Mouse (Mus musculus) monocyte, adult 5-6 weeks (primary cell): ENCODE measurements at regions not wholly inside any gene's neighbourhood (a gene's known extent, or its start where the extent isn't known, plus 50 kb on each side); places are given as distances from the start of the nearest gene placed in this dataset.
A peak's percentile ranks its signal among the peaks of the same experiment; 100 is the strongest.

Experiments
- ATAC-seq: fragments of 153-309, 156-312 bp; replicated peaks from 2 replicates; pipeline ENCODE4 v1.8.0; 2017; ENCODE audit warnings: mild to moderate bottlenecking; ENCODE audit not compliant: low TSS enrichment, insufficient number of reproducible peaks, severe bottlenecking, poor library complexity, low FRiP score

DNA sequence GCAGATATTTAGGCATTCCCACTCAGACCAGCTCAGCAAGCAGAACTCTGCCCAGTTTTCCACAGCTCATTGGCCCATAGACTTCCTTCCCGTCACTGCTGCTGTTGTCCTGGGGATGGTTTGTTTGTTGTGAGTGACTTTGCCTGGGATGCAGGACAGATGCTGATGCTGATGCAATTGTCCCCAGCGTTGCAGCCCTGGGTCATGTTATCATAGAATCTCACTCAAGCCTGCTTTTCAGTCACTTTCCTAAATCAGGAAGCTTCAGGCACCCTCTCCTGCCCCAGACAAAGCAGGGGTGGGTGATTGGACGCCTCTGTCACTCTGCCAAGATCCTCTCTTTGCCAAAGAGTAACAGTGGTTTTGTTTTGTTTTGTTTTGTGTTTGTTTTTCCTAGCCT lies 515.3 kb upstream of the Gm26657 start:
- ATAC-seq: no peak

GRCm38 (mm10) chr4:56222023-56222776 lies 517.7 kb upstream of the Gm26657 start:
- peak; percentile 85 for ATAC-seq

DNA sequence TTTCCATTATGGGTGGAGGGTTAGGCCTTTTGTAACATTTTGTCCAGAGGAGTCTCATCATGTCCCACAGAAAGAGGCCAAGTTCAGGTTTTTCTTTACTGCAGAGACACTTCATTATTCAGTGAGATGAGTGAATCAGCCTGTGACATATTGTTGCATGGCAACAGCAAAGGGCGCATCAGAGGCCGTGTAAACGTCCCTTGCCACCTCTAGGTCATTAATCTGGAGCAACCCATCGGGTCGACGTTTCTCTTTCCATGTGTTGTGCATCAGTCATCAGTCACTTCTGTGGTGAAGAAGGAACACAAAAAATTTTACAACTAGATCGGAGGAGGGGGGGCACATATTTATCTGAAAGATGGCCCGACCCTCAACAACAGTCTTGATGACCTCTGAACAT lies 519.3 kb upstream of the Gm26657 start:
- no peak for ATAC-seq

GRCm38 (mm10) chr4:56209499-56209898 lies 530.4 kb upstream of the Gm26657 start:
- ATAC-seq: no peak

GRCm38 (mm10) chr4:56207726-56208125 lies 532.1 kb upstream of the Gm26657 start:
- no peak for ATAC-seq

- ATAC-seq: no peak
Measured at GRCm38 (mm10) chr4:56205069-56205468, 534.8 kb upstream of the Gm26657 start.

DNA sequence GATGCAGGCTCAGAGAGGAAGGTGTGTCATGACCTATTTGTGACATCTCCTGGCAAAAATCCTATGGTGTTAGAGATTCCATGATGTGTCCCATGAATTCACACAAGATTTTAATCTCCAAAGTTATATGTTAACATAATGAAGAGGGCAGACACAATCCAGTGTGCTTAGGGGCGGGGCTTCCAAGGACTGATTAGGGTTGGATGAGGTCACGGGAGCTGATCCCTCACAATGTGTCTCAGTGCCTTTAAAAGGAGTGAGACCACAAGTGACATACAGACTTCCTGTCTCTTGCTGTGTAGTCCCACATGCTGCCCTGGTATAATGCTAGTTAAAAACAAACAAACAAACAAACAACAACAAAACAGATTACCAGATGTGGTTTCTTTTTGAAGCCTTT lies 546.5 kb upstream of the Gm26657 start:
- no peak for ATAC-seq

GRCm38 (mm10) chr4:56192516-56192915 lies 547.4 kb upstream of the Gm26657 start:
- no peak for ATAC-seq

DNA sequence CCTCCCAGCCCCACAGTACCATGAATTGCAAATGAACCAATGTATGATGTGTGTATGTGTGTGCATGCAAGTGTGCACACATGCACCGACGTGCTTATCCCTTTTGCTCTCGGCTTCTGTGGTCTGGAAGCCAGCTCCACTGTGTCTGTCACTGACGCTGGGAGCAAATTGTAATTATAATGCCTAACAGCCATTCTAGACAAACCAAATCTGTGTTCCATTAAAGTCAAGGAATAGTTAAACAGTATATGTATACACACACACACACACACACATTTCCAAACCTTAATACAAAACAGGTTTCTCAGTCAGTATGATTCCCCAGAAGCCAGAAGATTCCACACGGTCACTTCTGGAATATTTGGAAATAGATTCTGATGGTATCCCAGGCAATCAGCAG lies 560.3 kb upstream of the Gm26657 start:
- ATAC-seq: no peak

- ATAC-seq: no peak
Measured at GRCm38 (mm10) chr4:56178844-56179481, 560.9 kb upstream of the Gm26657 start.

DNA sequence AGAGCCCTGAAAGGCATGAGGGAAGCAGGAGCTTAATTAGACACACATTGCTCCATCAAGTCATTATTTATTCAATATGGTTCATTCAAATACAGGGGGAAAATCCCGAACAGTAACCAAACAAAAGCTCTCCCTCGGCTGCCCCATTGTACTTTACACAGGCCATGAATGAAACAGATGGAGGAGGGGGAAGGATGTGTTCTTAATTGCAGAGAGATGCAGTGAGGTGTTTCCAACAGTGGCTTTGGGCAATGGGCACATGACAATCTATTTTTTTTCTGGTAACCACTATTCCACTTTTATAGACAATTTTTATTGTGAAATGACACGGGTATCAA lies 578.6 kb upstream of the Gm26657 start:
- ATAC-seq: no peak

- no peak for ATAC-seq
Measured at GRCm38 (mm10) chr4:56160551-56161256, 579.2 kb upstream of the Gm26657 start.

- ATAC-seq: no peak
Measured at GRCm38 (mm10) chr4:56157521-56158065, 582.3 kb upstream of the Gm26657 start.

DNA sequence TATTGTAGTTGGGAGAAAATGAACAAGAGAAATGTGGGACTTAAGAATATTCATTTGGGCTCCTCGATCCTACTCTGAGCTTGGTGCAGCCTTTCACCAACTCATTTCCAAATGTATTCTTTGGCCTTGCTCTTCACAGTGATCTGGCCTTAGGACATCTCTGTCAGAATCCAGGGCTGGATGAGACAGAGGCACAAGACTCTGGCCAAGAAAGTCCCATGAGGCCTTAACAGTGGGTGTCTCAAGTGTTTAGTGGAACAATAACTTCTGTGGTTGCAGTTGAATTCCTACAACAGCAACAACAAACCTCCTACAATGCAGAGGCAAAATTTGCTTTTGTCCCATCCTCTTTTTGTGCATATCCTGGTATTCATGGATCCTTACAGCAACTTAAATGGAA lies 589.2 kb upstream of the Gm26657 start:
- no peak for ATAC-seq

GRCm38 (mm10) chr4:56143827-56144226 lies 596.0 kb upstream of the Gm26657 start:
- ATAC-seq: no peak

- ATAC-seq: no peak
Measured at GRCm38 (mm10) chr4:56136837-56137236, 603.0 kb upstream of the Gm26657 start.

DNA sequence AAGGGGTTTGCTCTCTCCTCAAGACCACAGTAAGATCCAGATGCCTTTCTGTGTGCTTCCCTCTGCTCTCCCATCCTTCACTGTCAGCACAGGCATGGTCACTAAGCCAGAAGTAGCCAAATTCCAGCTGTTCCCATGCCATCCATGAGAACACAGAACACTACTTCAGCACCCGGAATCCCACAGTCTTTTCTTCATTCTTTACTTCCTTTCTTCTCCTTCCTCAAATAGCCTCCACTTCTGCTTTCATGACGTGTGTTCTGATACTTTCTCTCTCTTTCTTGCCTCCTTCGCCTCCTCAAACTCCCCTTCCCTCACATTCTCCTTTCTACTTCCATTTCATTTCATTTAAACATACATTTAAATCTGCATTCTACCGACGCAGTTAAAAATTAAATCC lies 602.1 kb upstream of the Klf4 start:
- no peak for ATAC-seq

DNA sequence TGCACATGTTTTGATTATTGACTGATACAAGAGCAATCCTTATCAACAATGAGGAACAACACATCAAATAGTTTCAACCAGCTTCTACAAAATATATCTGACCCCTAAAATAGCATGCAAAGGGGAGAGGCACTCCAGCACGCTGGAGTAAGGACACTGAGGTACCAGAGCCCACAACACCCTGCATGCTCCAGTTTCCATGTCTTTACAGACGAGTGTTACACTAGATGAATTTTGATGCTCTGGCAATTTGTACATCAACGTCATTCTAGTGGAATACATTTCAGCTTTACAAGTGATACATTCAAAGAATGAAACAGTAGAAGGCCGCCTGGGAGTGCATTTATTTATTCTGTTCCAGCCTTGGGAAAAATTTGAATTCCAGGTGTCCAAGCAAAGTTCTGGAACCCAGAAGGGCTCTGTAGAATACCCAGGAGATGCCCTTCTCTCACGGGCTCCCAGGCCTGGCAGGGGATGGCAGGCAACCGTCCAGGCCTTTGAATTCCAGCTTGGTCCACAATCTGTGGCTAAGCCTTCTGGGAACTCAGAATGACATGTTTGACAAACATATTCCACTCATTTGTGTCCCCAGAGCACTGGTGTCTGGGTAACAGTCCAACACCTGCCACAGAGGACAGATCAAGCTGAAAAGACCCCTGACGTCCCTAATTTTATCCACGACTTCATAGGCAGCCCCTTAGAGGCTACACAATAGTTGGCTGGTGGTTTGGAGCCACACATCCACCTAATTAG lies 595.6 kb upstream of the Klf4 start:
- ATAC-seq: no peak

GRCm38 (mm10) chr4:56124515-56124914 lies 592.2 kb upstream of the Klf4 start:
- ATAC-seq: no peak
